Mouse (Mus musculus) stomach, embryonic 16.5 days (tissue): ENCODE measurements around the gene Traf4. TPM values are rescaled to one million over a fixed set of nuclear protein-coding genes. Genes with fewer than 3 reads are reported as not detected.

Experiments used
- ATAC-seq: fragments of 200-750 bp; cut with Nextera tagmentation; 2 replicates; pipeline ENCODE4 v1.8.0; 2017; ENCODE audit warnings: moderate number of reproducible peaks, moderate TSS enrichment; ENCODE audit not compliant: insufficient read depth, low FRiP score
- H3K27ac ChIP-seq: fragments of 300-500 bp; sonication (generic); 2 replicates; pipeline ENCODE4 v1.5.1; 2014; ENCODE audit warnings: low read length
- H3K27me3 ChIP-seq: fragments of 300-500 bp; sonication (generic); 2 replicates; pipeline ENCODE4 v1.6.1; 2014; ENCODE audit warnings: low read length, control low read depth, mixed read lengths; ENCODE audit not compliant: control insufficient read depth, insufficient read depth
- H3K36me3 ChIP-seq: fragments of 300-500 bp; sonication (generic); 2 replicates; pipeline ENCODE4 v1.6.1; 2014; ENCODE audit warnings: low read length; ENCODE audit not compliant: control insufficient read depth, insufficient read depth
- H3K4me1 ChIP-seq: fragments of 300-500 bp; sonication (generic); 2 replicates; pipeline ENCODE4 v1.6.1; 2014; ENCODE audit warnings: low read length, control low read depth, mixed read lengths; ENCODE audit not compliant: control insufficient read depth, insufficient read depth
- H3K4me2 ChIP-seq: fragments of 300-500 bp; sonication (generic); 2 replicates; pipeline ENCODE4 v1.6.1; 2014; ENCODE audit warnings: low read depth, low read length, mixed read lengths
- H3K4me3 ChIP-seq: fragments of 300-500 bp; sonication (generic); replicated peaks from 2 replicates; pipeline ENCODE4 v1.5.1; 2014; ENCODE audit warnings: mild to moderate bottlenecking, low read length
- H3K9ac ChIP-seq: fragments of 300-500 bp; sonication (generic); 2 replicates; pipeline ENCODE4 v1.6.1; 2014; ENCODE audit warnings: low read length
- H3K9me3 ChIP-seq: fragments of 300-500 bp; sonication (generic); replicated peaks from 2 replicates; pipeline ENCODE4 v1.6.1; 2016; ENCODE audit warnings: low read length, control low read depth; ENCODE audit not compliant: control insufficient read depth
- WGBS: fragments of 180-500 bp; shearing (Covaris S2); extraction: QIAGEN DNeasy Blood & Tissue Kit; methylation state at CpG from one replicate; pipeline ENCODE4 v1.1.7; 2014; 5-methylcytosine and 5-hydroxymethylcytosine counted together
- polyA plus RNA-seq: library from polyadenylated mRNA; unstranded; fragments of >200 nt; fragmentation: Nextera tagmentation; extraction: Ambion mirVana; gene quantifications from 2 replicates; pipeline ENCODE4 v1.2.1, GENCODE M21; 2015

Traf4 gene
- polyA plus RNA-seq, 1 experiment from 2014 or later, result 55.1 TPM

DNA sequence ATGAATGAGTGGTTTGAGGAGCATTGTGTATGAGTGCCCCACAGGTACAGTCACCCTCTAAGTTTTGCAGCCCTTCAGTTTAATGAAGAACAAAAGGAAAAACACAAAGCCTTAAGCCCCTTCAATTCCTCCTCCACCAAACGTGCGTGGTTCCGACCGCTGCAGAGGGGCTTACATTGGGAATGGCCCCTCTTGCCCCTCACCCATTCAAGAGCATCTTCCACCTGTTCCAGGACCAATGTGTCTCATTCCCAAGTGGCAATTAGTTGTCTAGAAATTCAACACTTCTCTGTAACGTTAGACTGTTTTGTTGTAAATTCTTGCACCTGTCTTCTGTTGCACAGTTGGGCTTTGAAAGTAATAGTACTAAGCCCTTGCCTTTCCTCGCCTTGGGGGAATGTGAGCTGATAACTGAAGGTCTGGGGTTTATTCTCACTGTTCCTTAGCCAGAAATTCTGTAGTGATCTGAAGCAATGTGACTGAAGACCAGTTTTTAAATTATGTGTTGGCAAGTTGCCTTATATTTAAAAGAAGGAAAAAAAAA, 9.2 kb downstream of the Traf4 start:
- Histone ChIP-seq H3K36me3 (peaks cover 13% of the 10 kb centered on the region), H3K9ac (no peak overlapping the region), H3K4me2 (no peak overlapping the region), H3K9me3 (no peaks in the 10 kb centered on the region), H3K27me3 (no peaks in the 10 kb centered on the region), H3K4me1 (peaks cover 20% of the 10 kb centered on the region), H3K4me3 (no peak overlapping the region), H3K27ac (no peak overlapping the region)
- WGBS, result 73% methylated on average over 6 of the region's 6 CpGs
- ATAC-seq, result no peak

DNA sequence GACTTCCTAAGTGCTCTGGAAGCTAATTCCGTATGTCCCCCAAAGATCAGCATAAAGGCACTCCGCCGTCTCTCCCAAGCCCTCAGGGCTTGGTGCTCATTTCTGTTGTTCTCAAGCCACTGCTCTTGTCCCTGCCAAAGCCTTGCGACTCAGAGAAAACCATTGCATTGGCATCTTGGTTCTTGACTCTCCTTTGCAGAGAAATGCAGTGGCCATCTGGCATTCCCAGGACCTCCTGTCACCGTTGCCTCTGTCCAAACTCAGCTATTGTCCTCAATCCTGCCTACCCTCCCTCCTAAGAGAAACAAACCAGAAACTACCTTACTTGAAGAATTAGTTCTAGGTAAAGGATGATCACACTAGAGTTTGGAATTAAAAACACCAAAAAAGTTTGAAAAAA, 9.7 kb downstream of the Traf4 start:
- H3K27ac ChIP-seq, result no peak overlapping the region
- no peak overlapping the region for H3K4me2 ChIP-seq
- H3K4me1 ChIP-seq, result peaks cover 20% of the 10 kb centered on the region
- H3K9me3 ChIP-seq, result no peaks in the 10 kb centered on the region
- no peak for ATAC-seq
- peaks cover 7% of the 10 kb centered on the region for H3K36me3 ChIP-seq
- no peak overlapping the region for H3K9ac ChIP-seq
- WGBS, result 83% methylated on average over 5 of the region's 5 CpGs
- H3K27me3 ChIP-seq, result no peaks in the 10 kb centered on the region
- H3K4me3 ChIP-seq, result no peak overlapping the region

DNA sequence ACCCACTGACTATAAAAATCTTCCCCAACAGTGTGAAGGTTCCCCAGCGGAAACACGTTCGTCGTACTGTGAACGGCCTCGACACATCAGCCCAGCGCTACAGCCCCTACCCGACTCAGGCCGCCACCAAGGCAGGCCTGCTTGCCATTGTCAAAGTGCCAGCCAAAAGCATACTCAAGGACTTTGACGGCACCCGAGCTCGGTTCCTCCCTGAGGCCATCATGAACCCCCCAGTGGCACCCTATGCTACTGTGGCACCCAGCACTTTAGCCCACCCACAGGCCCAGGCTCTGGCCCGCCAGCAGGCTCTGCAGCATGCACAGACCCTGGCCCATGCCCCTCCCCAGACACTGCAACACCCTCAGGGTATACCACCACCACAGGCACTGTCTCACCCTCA, 11.6 kb downstream of the Traf4 start:
- no peaks in the 10 kb centered on the region for H3K27me3 ChIP-seq
- no peaks in the 10 kb centered on the region for H3K9me3 ChIP-seq
- peak overlapping the region; percentile 57; the same call in 1 of the 2 replicates for H3K27ac ChIP-seq
- no peak overlapping the region for H3K4me3 ChIP-seq
- H3K9ac ChIP-seq, result no peak overlapping the region
- H3K36me3 ChIP-seq, result no peaks in the 10 kb centered on the region
- peaks cover 17% of the 10 kb centered on the region for H3K4me1 ChIP-seq
- no peak overlapping the region for H3K4me2 ChIP-seq
- WGBS, result 84% methylated on average over 13 of the region's 13 CpGs
- no peak for ATAC-seq

DNA sequence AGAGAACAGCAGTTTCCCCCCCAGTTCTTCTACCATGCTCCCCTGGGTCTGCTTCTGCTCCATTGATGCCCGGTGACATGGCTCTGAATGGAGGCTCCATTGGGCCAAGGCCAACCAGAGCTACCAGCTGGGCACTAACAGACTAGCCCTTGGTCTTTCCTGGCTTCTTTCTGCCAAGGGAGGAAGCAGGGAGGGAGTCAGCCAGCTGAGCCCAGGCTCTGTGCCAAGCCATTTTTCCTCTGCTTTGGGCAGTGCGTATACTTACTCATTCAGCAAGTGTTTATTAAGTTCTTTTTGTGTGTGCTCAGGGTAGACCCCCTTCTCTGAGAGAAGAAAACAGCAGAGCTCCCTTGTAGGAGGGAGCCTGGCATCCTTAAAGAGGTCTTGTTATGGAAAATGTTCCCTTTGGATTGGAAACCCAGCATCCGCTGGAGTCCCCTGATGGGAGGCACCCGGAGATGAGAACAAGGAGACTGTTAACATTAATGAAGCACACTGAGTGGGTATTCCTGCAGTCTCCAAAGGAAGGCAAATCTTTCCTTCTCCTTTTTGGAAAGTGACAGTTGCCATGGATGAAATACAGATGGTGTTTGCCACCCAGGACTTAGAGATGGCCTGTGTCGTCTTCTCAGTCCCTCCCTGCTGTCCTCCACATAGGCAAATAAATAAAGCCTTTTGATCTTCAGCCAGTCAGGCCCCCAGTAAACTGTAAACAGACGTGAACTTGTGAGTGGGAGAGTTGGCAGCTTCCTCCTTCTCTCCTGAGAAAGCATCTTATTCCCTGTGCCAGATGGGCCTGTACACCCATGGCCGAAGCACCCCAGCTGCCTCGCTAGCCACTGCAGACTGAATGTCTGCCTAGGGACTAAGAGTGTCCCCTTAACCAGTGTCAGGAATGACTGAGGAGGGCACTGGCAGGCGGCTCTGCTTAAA, 12.8 kb downstream of the Traf4 start:
- Histone ChIP-seq H3K9ac (no peak overlapping the region; the same call in 1 of the 2 replicates), H3K9me3 (no peaks in the 10 kb centered on the region), H3K4me2 (no peak overlapping the region), H3K4me3 (no peak overlapping the region), H3K4me1 (peaks cover 17% of the 10 kb centered on the region), H3K27me3 (no peaks in the 10 kb centered on the region), H3K36me3 (no peaks in the 10 kb centered on the region), H3K27ac (peak overlapping the region; percentile 57)
- WGBS, result 52% methylated on average over 9 of the region's 9 CpGs
- peak; percentile 56 for ATAC-seq

DNA sequence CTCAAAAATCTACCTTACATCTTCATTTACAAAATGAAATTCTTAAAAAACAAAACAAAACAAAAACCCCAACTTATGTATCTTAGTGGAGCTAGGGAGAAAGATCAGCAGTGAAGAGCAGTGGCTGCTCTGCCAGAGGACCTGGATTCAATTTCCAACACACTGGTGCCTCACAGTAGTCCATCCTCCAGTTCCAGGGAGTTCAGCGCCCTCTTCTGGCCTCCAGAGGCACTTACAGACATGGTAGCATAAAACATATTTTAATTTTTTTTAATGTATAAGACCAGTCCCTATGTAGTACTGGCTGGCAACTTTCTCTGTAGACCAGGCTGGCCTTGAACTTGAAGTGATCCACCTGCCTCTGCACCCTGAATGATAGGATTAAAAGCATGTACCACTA, 14.2 kb downstream of the Traf4 start:
- WGBS, result 41% methylated on average over 1 of the region's 1 CpGs
- Histone ChIP-seq H3K4me3 (no peak overlapping the region), H3K4me1 (peaks cover 17% of the 10 kb centered on the region), H3K4me2 (no peak overlapping the region), H3K36me3 (no peaks in the 10 kb centered on the region), H3K9me3 (no peaks in the 10 kb centered on the region), H3K27me3 (no peaks in the 10 kb centered on the region), H3K9ac (no peak overlapping the region), H3K27ac (no peak overlapping the region)
- ATAC-seq, result no peak

DNA sequence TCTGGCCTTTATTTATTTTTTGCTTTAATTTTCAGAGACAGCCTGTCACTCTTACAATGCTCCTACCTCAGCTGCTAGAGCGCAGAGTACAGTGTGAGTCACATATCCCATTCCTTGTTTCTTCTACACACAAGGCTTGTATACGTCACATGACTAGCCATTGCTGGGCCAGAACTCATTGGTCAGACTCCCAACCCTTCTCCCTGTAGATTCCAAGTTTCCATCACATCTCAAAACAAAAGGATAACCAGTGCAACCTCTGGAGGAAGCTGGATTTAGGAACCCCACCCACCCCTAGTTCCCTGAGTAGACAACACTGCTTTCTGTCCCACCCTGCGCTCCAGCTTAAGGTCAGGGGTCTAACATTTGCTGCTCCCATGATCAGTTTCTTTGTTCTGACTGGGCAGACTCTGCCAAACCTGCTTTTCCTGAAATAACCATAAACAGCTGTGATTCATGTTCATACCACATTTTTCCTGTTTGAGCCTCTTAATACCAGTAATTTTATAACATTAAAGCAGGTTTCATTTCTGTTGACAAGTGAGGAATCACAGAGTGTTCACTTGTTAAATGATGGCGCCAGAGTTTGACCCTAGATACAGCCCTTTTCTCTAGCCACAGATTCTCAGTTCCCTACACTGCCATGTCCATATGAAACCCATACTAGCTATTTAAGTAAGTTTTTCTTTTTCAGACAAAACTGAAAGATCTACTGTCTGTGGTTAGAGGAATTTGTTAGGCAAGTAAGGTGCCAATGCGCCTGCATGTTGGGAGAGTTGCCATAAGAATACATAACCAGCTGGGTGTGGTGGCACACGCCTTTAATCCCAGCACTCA, 18.5 kb downstream of the Traf4 start:
- H3K27me3 ChIP-seq, result no peaks in the 10 kb centered on the region
- peaks cover 1% of the 10 kb centered on the region; the same call in 1 of the 2 replicates for H3K4me1 ChIP-seq
- H3K36me3 ChIP-seq, result no peaks in the 10 kb centered on the region
- 76% methylated on average over 6 of the region's 6 CpGs for WGBS
- no peak overlapping the region for H3K4me2 ChIP-seq
- H3K4me3 ChIP-seq, result no peak overlapping the region
- H3K27ac ChIP-seq, result peak overlapping the region; percentile 73
- H3K9me3 ChIP-seq, result no peaks in the 10 kb centered on the region
- no peak overlapping the region for H3K9ac ChIP-seq
- peak; percentile 47; the same call in 1 of the 2 replicates for ATAC-seq

DNA sequence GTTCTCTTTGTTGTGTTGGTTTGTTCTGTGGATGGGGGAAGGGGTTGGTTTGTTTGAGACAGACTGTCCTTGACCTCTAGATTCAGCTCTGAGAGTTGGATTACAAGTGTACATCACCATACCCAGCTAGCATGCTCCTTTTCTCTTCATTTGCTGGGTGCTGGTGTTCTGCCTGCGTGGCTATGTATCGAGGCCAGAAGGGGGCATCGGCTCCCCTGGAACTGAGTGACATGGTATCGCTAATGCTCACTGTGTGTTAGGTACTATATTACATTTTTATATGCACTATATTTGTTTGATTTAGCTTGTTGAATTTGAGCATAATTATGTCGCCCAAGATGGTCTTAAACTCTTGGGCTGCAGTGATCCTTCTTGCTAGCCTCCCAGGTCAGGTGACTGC, 19.2 kb downstream of the Traf4 start:
- Histone ChIP-seq H3K9me3 (no peaks in the 10 kb centered on the region), H3K9ac (peak overlapping the region; percentile 13; the same call in 1 of the 2 replicates), H3K27ac (peak overlapping the region; percentile 73), H3K4me2 (no peak overlapping the region), H3K36me3 (no peaks in the 10 kb centered on the region), H3K4me1 (no peaks in the 10 kb centered on the region), H3K4me3 (no peak overlapping the region), H3K27me3 (no peaks in the 10 kb centered on the region)
- ATAC-seq, result no peak
- WGBS, result 79% methylated on average over 5 of the region's 5 CpGs

DNA sequence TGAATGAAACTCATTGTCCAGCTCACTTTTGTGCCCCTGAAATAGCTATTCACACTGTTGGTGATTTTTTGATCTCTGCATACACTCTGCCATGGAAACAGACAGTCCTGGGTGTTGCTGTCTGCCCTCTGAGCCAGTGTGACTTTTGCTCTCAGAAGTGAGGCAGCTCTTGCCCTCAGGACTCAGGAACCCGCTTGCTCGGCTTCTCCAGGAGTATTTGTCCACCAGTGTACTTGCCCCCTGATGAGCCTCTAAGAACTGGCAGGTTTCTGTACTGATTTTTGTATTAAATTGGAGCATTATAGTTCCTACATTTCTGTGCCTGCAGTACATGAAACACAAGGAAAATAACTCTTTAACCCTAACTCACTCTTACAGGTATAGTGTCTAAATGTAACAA, 21.9 kb downstream of the Traf4 start:
- Histone ChIP-seq H3K36me3 (no peaks in the 10 kb centered on the region), H3K4me1 (no peaks in the 10 kb centered on the region), H3K9ac (no peak overlapping the region), H3K4me2 (no peak overlapping the region), H3K4me3 (no peak overlapping the region), H3K9me3 (no peaks in the 10 kb centered on the region), H3K27ac (no peak overlapping the region), H3K27me3 (no peaks in the 10 kb centered on the region)
- WGBS, result 86% methylated on average over 2 of the region's 2 CpGs
- ATAC-seq, result no peak

DNA sequence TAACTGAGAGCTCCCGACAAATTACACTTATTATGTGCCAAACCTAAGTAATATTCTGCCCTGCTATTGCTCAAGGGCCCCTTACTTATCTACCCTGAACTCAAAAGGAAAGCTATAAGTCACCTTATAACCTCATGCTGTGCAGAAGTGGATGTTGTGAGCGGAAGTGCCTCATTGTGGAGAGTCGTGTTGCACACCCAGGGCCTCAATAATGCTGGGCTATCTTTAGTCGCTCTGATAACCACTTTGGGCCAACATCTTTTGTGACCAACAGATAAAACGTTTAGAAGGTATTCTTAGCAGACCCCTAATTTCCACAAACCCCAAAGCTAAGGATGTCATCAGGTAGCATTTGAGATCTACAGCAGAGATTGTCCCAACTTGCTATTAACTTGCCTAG, 24.7 kb downstream of the Traf4 start:
- Histone ChIP-seq H3K9me3 (no peaks in the 10 kb centered on the region), H3K4me3 (no peak overlapping the region), H3K9ac (no peak overlapping the region), H3K36me3 (no peaks in the 10 kb centered on the region), H3K27me3 (no peaks in the 10 kb centered on the region), H3K4me2 (no peak overlapping the region), H3K27ac (no peak overlapping the region), H3K4me1 (no peaks in the 10 kb centered on the region)
- ATAC-seq, result no peak
- 70% methylated on average over 5 of the region's 5 CpGs for WGBS
